Mouse (Mus musculus): Measurements from ENCODE around the gene Coro1c.

The Coro1c gene

DNA sequence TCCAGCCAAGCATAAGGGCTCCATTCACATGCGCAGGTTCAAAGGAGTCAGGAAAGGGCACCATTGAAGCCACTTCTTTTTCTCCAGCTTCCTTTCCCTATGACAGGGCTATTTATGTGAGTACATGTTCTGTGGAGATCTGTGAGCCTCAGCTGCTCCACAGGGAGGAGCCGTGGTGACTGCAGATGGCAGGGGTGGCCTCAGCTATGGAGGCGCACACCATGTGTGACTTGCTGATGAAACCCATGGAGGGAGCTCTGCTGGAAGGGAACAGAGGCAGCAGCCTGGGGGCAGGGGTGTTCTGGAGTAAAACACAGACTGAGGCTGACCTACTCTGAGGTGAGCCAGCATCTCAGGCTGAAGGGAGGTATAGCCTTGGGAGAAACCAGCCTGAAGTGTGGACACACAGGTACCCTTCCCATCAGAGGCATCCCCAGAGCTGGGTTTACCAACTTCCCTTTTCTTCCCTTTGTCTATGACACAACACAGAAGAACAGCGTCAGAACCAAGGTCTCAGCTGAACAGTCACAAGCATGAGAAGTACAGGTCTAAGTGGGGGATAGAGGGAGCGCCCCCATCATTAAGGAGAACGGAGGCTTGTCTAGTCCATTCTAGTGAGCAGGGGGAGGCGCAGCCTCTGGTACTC, 36.5 kb downstream of the Coro1c start:
- in situ Hi-C loops (cut with MboI; ENCODE audit: low pct_unique_long_range_greater_than_20kb in 1 of 2, low sequenced_read_pairs in 2 of 2, unreplicated experiment in 1 of 2): no loop called here

GRCm38 (mm10) chr5:113870393-113871040, 38.0 kb downstream of the Coro1c start:
- in situ Hi-C loops (cut with MboI; ENCODE audit: low pct_unique_long_range_greater_than_20kb in 1 of 2, low sequenced_read_pairs in 2 of 2, unreplicated experiment in 1 of 2): no loop called here

GRCm38 (mm10) chr5:113869132-113869531, 39.4 kb downstream of the Coro1c start:
- in situ Hi-C loops (cut with MboI; ENCODE audit: low pct_unique_long_range_greater_than_20kb in 1 of 2, low sequenced_read_pairs in 2 of 2, unreplicated experiment in 1 of 2): no loop called here

DNA sequence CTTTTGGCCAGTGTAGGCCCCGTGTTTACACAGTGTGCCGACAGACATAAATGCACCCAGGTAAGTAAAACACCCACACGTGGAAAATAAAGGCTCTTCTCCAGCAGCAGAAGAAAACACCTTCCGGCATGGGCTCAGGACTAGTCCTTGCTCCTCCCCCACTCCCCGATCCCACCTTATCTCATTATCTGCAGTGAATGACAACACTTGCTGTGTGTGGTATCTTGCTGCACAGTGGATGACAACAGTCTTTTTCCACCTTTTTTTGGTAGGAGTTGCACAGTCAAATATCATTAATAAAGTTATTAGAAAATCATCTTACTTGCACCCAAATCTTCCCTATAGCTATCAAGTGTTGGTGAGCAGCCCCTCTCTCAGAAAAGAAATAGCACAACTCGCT, 43.6 kb downstream of the Coro1c start:
- in situ Hi-C loops (cut with MboI; ENCODE audit: low pct_unique_long_range_greater_than_20kb in 1 of 2, low sequenced_read_pairs in 2 of 2, unreplicated experiment in 1 of 2): no loop called here

GRCm38 (mm10) chr5:113863994-113864393, 44.6 kb downstream of the Coro1c start:
- in situ Hi-C loops (cut with MboI; ENCODE audit: low pct_unique_long_range_greater_than_20kb in 1 of 2, low sequenced_read_pairs in 2 of 2, unreplicated experiment in 1 of 2): no loop called here

- in situ Hi-C loops (cut with MboI; ENCODE audit: low pct_unique_long_range_greater_than_20kb in 1 of 2, low sequenced_read_pairs in 2 of 2, unreplicated experiment in 1 of 2): no loop called here
Observed at GRCm38 (mm10) chr5:113862418-113862817, 46.1 kb downstream of the Coro1c start.

DNA sequence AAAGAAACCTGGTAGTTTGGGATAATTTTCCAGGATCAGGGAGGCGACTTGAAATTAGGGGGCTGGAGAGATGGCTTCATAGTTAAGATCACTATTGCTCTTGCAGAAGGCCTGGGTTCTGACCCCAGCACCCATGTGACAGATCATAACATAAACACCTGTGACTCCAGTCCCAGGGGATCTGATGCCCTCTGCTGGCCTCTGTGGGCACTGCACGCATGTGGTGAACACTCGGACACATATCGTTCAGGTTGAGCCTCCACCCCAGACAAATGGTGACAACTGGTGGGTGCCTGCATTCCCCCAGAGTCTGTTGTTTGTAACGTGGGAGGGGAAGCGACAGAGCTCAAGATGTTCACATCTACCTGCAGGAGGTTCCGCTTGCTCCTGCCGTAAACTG, 47.3 kb downstream of the Coro1c start:
- in situ Hi-C loops (cut with MboI; ENCODE audit: low pct_unique_long_range_greater_than_20kb in 1 of 2, low sequenced_read_pairs in 2 of 2, unreplicated experiment in 1 of 2): no loop called here

DNA sequence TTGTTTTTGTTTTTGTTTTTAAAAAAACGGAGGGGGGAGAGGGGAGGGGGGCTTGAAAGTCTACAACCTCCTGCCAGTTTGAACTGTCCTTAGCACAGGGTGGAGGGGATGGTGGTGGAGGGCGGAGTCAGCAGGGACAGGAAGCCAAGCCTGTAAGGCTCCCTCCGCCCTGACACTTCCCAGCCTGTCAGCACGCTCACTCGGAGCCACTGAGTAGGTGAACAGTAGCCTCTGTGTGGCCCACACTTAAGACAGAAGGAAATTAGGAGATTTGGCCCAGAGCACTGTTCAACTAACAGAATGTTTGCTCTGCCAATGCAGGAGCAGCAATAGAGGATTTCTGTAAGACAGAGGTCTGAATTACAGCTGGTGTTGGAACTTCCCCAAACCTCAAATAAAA, 49.6 kb downstream of the Coro1c start:
- in situ Hi-C loops (cut with MboI; ENCODE audit: low pct_unique_long_range_greater_than_20kb in 1 of 2, low sequenced_read_pairs in 2 of 2, unreplicated experiment in 1 of 2): no loop called here

- in situ Hi-C loops (cut with MboI; ENCODE audit: low pct_unique_long_range_greater_than_20kb in 1 of 2, low sequenced_read_pairs in 2 of 2, unreplicated experiment in 1 of 2): no loop called here
Observed at GRCm38 (mm10) chr5:113858550-113858949, 50.0 kb downstream of the Coro1c start.

GRCm38 (mm10) chr5:113857631-113858030, 50.9 kb downstream of the Coro1c start:
- in situ Hi-C loops (cut with MboI; ENCODE audit: low pct_unique_long_range_greater_than_20kb in 1 of 2, low sequenced_read_pairs in 2 of 2, unreplicated experiment in 1 of 2): no loop called here

DNA sequence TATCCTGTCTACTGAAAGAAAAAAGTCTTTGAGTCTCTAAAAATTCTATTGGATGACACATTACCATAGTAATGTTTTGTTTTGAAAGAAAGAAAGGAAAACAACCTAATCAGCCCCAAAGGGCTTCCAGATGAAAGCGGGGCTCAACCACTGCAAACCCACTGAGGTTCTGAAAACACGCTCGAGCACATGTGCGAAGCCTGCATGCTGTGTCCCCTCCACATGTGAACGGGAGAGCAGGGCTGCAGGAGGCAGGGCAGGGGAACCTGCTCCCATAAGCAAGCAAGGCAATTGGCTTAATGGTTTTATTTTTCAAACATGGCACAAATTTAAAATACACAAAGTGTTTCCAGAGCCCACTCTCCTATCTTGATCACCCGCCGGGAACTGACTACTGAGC, 51.9 kb downstream of the Coro1c start:
- in situ Hi-C loops (cut with MboI; ENCODE audit: low pct_unique_long_range_greater_than_20kb in 1 of 2, low sequenced_read_pairs in 2 of 2, unreplicated experiment in 1 of 2): no loop called here

DNA sequence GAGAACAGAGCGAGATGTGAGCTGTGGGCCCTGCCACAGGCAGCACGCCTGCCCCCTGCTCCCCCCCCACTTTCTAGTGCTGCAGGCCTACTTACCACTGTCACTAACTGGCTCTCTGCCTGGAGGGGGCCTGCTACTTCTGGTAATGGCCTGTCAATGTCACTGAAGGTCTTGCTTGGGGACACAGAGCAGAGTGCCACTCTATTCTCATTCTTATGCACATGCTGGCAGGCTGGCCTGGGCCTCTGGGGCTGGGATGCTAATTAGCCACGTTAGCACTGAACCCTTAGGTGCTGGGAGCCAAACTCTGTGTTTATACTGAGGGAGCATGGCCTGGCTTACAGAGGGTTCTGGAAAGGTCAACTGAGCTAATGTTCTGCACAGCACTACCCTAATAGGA, 52.9 kb downstream of the Coro1c start:
- in situ Hi-C loops (cut with MboI; ENCODE audit: low pct_unique_long_range_greater_than_20kb in 1 of 2, low sequenced_read_pairs in 2 of 2, unreplicated experiment in 1 of 2): no loop called here

- in situ Hi-C loops (cut with MboI; ENCODE audit: low pct_unique_long_range_greater_than_20kb in 1 of 2, low sequenced_read_pairs in 2 of 2, unreplicated experiment in 1 of 2): no loop called here
Observed at GRCm38 (mm10) chr5:113855117-113855516, 53.4 kb downstream of the Coro1c start.

DNA sequence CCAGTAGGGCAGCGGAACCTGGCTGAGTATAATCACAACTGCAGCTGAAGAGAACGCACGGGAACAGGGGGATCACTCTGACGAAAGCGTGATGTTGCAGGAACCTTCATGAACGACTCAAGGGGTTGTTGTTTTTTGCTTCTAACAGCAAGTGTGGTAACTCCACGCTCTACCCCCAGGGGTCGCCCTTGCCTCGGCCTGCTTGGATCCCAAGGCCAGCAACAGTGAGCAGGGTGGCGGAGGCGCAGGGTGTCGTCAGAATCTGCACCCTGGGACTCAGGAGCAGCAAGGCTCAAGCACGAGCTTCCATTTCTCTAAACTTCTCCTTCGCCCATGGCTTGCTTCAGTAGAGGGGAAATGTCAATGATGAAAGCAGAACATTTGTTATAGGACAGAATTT, 54.1 kb downstream of the Coro1c start:
- in situ Hi-C loops (cut with MboI; ENCODE audit: low pct_unique_long_range_greater_than_20kb in 1 of 2, low sequenced_read_pairs in 2 of 2, unreplicated experiment in 1 of 2): loop anchor here in 1 of 2 experiments (5.0 kb wide), 1 partner anchor 78 kb away; no protein-coding TSS in a partner anchor

GRCm38 (mm10) chr5:113853541-113853940, 55.0 kb downstream of the Coro1c start:
- in situ Hi-C loops (cut with MboI; ENCODE audit: low pct_unique_long_range_greater_than_20kb in 1 of 2, low sequenced_read_pairs in 2 of 2, unreplicated experiment in 1 of 2): loop anchor here in 1 of 2 experiments (5.0 kb wide), 1 partner anchor 79 kb away; no protein-coding TSS in a partner anchor

- in situ Hi-C loops (cut with MboI; ENCODE audit: low pct_unique_long_range_greater_than_20kb in 1 of 2, low sequenced_read_pairs in 2 of 2, unreplicated experiment in 1 of 2): loop anchor here in 1 of 2 experiments (5.0 kb wide), 1 partner anchor 80 kb away; no protein-coding TSS in a partner anchor
Observed at GRCm38 (mm10) chr5:113852463-113852862, 56.1 kb downstream of the Coro1c start.

DNA sequence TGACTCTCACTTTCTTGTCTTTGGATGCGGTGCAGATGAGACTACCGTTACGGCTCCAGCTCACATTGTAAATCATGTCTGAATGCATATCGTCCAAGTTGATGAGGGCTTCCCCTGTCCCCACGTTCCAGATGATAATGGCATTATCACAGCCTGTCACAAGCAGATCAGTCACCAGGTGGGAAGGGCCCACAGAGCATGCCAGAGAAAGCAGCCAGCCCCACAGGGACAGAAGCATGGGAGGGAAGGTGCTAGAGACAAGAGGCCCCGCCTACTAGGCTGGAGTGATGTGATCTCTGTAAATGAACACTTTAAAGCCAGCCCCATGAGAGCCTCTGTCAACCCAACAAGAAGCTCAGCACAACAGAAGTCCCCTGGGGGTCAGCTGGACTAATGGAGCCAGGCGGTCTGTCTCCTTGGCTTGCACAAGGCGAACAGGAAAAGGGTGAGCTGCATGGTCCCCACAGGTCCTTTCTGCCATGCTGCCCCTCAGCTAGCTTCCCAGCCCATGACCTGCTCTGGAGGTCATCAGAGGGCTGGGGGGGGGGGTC, 57.8 kb downstream of the Coro1c start:
- in situ Hi-C loops (cut with MboI; ENCODE audit: low pct_unique_long_range_greater_than_20kb in 1 of 2, low sequenced_read_pairs in 2 of 2, unreplicated experiment in 1 of 2): loop anchor here in 1 of 2 experiments (5.0 kb wide), 1 partner anchor 82 kb away; no protein-coding TSS in a partner anchor

GRCm38 (mm10) chr5:113847636-113848035, 60.9 kb downstream of the Coro1c start:
- in situ Hi-C loops (cut with MboI; ENCODE audit: low pct_unique_long_range_greater_than_20kb in 1 of 2, low sequenced_read_pairs in 2 of 2, unreplicated experiment in 1 of 2): no loop called here

GRCm38 (mm10) chr5:113846656-113847055, 61.9 kb downstream of the Coro1c start:
- in situ Hi-C loops (cut with MboI; ENCODE audit: low pct_unique_long_range_greater_than_20kb in 1 of 2, low sequenced_read_pairs in 2 of 2, unreplicated experiment in 1 of 2): no loop called here

DNA sequence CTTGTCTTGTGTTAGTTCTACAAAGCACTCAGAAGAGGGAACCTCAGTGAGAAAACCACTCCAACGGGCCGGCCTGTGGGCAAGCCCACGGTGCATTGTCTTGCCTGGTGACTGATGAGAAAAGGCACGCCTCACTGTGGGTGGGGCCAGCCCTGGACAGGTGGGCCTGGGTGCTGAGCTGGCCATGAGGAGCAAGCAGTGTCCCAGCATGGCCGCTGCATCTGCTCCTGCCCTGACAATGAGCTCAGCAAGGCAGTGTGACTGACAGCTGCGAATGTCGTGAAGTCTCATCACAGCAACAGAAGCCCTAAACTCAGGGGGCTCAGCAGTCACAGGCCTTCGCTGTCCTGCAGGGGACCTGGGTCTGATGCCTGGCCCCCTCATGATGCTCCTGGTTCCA, 62.9 kb downstream of the Coro1c start:
- in situ Hi-C loops (cut with MboI; ENCODE audit: low pct_unique_long_range_greater_than_20kb in 1 of 2, low sequenced_read_pairs in 2 of 2, unreplicated experiment in 1 of 2): no loop called here

Measured in mouse embryonic stem cell (cell line).